Mouse (Mus musculus): ENCODE measurements around the gene Cds1.

DNA sequence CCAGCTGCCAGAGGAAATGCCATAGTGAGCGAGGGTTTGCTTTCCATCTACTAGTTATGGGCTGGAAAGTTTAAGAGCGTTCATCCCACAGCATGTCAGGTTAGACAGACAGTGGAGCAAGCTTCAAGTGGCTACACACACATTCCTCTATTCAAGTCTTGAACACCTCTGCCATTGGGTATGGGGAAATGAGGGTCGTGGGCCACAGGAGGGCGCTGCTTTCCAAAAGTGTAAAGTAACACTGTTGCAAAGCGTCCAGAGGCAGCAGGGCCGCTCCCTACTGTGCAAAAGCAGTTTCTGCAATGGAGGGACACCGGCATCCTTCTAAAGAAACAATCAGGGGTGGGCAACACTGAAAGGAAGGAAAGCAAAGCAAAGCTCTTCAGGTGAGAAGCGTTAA is 68.9 kb downstream of the Cds1 start:
- TF ChIP-seq POLR2A (IDR thresholded peaks at IDR 0.05; ENCODE audit: borderline replicate concordance, extremely low read depth, insufficient read depth, insufficient read length, poor library complexity, severe bottlenecking) (no peak), CTCF (IDR thresholded peaks at IDR 0.05; ENCODE audit: borderline replicate concordance, extremely low read depth, insufficient read depth, insufficient read length) (peak; percentile 4; the same call in 1 of the 2 replicates)
